Mouse (Mus musculus): ENCODE data around the gene Col23a1. TPM values are rescaled to one million over a fixed set of nuclear protein-coding genes. Genes with fewer than 3 reads are reported as not detected.
"Not testable (repeated sequence)": the region's sequence is repeated elsewhere in the genome, so short reads cannot be mapped to it uniquely, and the experiment has no call there.

Col23a1 gene
- polyA plus RNA-seq, 1 experiment from 2014 or later: 19.2 TPM

- H3K4me1 ChIP-seq (replicated peaks); H3K9ac ChIP-seq; H3K4me3 ChIP-seq (replicated peaks); H3K27ac ChIP-seq; H3K4me2 ChIP-seq (replicated peaks); H3K9me3 ChIP-seq; H3K27me3 ChIP-seq (replicated peaks); ATAC-seq; H3K36me3 ChIP-seq: not testable (repeated sequence)
- 96% methylated on average over 9 of the region's 9 CpGs for WGBS
These were observed 69.3 kb downstream of the Col23a1 start for GRCm38 (mm10) chr11:51358981-51359380.

- no peak overlapping the region for H3K27ac ChIP-seq
- WGBS: 77% methylated on average over 5 of the region's 5 CpGs
- no peak overlapping the region for H3K4me3 ChIP-seq (replicated peaks)
These were observed 74.6 kb downstream of the Col23a1 start for GRCm38 (mm10) chr11:51364353-51364752.

GRCm38 (mm10) chr11:51367334-51367733 is 77.6 kb downstream of the Col23a1 start:
- H3K4me2 ChIP-seq (replicated peaks): no peak overlapping the region
- H3K27ac ChIP-seq: no peak overlapping the region
- H3K36me3 ChIP-seq: no peaks in the 10 kb centered on the region
- ATAC-seq: no peak
- 78% methylated on average over 5 of the region's 5 CpGs for WGBS
- no peaks in the 10 kb centered on the region; the same call in 1 of the 2 replicates for H3K4me1 ChIP-seq (replicated peaks)
- H3K9ac ChIP-seq: no peak overlapping the region
- no peaks in the 10 kb centered on the region for H3K27me3 ChIP-seq (replicated peaks)
- H3K4me3 ChIP-seq (replicated peaks): no peak overlapping the region
- no peaks in the 10 kb centered on the region for H3K9me3 ChIP-seq

More at GRCm38 (mm10) chr11:51364353-51364752, 74.6 kb downstream of the Col23a1 start:
- Histone ChIP-seq H3K9ac (no peak overlapping the region), H3K36me3 (no peaks in the 10 kb centered on the region), H3K27me3 (replicated peaks) (no peaks in the 10 kb centered on the region), H3K4me1 (replicated peaks) (no peaks in the 10 kb centered on the region), H3K9me3 (no peaks in the 10 kb centered on the region), H3K4me2 (replicated peaks) (no peak overlapping the region)
- no peak for ATAC-seq

GRCm38 (mm10) chr11:51370273-51370672 is 80.6 kb downstream of the Col23a1 start:
- H3K4me2 ChIP-seq (replicated peaks): no peak overlapping the region
- H3K4me3 ChIP-seq (replicated peaks): no peak overlapping the region
- H3K27ac ChIP-seq: no peak overlapping the region
- H3K36me3 ChIP-seq: no peaks in the 10 kb centered on the region
- H3K9ac ChIP-seq: no peak overlapping the region
- WGBS: 46% methylated on average over 4 of the region's 4 CpGs
- no peaks in the 10 kb centered on the region for H3K27me3 ChIP-seq (replicated peaks)
- H3K4me1 ChIP-seq (replicated peaks): no peaks in the 10 kb centered on the region; the same call in 1 of the 2 replicates
- H3K9me3 ChIP-seq: no peaks in the 10 kb centered on the region
- ATAC-seq: no peak

GRCm38 (mm10) chr11:51371321-51371720 is 81.6 kb downstream of the Col23a1 start:
- ATAC-seq: no peak
- WGBS: 59% methylated on average over 4 of the region's 4 CpGs
- no peak overlapping the region for H3K9ac ChIP-seq

GRCm38 (mm10) chr11:51371926-51372325 is 82.2 kb downstream of the Col23a1 start:
- 77% methylated on average over 1 of the region's 1 CpGs for WGBS
- Histone ChIP-seq H3K4me1 (replicated peaks) (no peaks in the 10 kb centered on the region; the same call in 1 of the 2 replicates), H3K9me3 (no peaks in the 10 kb centered on the region), H3K4me3 (replicated peaks) (no peak overlapping the region), H3K4me2 (replicated peaks) (no peak overlapping the region), H3K27me3 (replicated peaks) (no peaks in the 10 kb centered on the region), H3K36me3 (no peaks in the 10 kb centered on the region), H3K27ac (no peak overlapping the region), H3K9ac (no peak overlapping the region)
- ATAC-seq: no peak

More at GRCm38 (mm10) chr11:51371321-51371720, 81.6 kb downstream of the Col23a1 start:
- no peaks in the 10 kb centered on the region; the same call in 1 of the 2 replicates for H3K4me1 ChIP-seq (replicated peaks)
- no peak overlapping the region for H3K27ac ChIP-seq
- no peaks in the 10 kb centered on the region for H3K27me3 ChIP-seq (replicated peaks)
- H3K4me2 ChIP-seq (replicated peaks): no peak overlapping the region
- H3K4me3 ChIP-seq (replicated peaks): no peak overlapping the region
- H3K9me3 ChIP-seq: no peaks in the 10 kb centered on the region
- H3K36me3 ChIP-seq: no peaks in the 10 kb centered on the region

- no peak overlapping the region for H3K27ac ChIP-seq
- no peak overlapping the region for H3K9ac ChIP-seq
- H3K9me3 ChIP-seq: no peaks in the 10 kb centered on the region
- H3K4me2 ChIP-seq (replicated peaks): no peak overlapping the region
- H3K36me3 ChIP-seq: no peaks in the 10 kb centered on the region
- no peaks in the 10 kb centered on the region; the same call in 1 of the 2 replicates for H3K4me1 ChIP-seq (replicated peaks)
- no peak overlapping the region for H3K4me3 ChIP-seq (replicated peaks)
- ATAC-seq: no peak
- H3K27me3 ChIP-seq (replicated peaks): no peaks in the 10 kb centered on the region
- WGBS: 52% methylated on average over 5 of the region's 5 CpGs
These were observed 87.5 kb downstream of the Col23a1 start for GRCm38 (mm10) chr11:51377199-51377598.

GRCm38 (mm10) chr11:51388892-51389340 is 99.2 kb downstream of the Col23a1 start:
- peak; percentile 81 for ATAC-seq
- H3K4me1 ChIP-seq (replicated peaks): peaks cover 16% of the 10 kb centered on the region
- no peaks in the 10 kb centered on the region for H3K9me3 ChIP-seq
- H3K27ac ChIP-seq: no peak overlapping the region
- peak overlapping the region; percentile 19; the same call in 1 of the 2 replicates for H3K4me2 ChIP-seq (replicated peaks)
- H3K36me3 ChIP-seq: no peaks in the 10 kb centered on the region
- 0 out of 2 replicates have a peak overlapping the region, but pooled peaks have one; percentile 10 for H3K9ac ChIP-seq
- 24% methylated on average over 8 of the region's 8 CpGs for WGBS
- H3K4me3 ChIP-seq (replicated peaks): no peak overlapping the region
- no peaks in the 10 kb centered on the region for H3K27me3 ChIP-seq (replicated peaks)

- H3K9ac ChIP-seq: no peak overlapping the region
- H3K27me3 ChIP-seq (replicated peaks): no peaks in the 10 kb centered on the region
- no peaks in the 10 kb centered on the region for H3K36me3 ChIP-seq
- no peaks in the 10 kb centered on the region for H3K9me3 ChIP-seq
- H3K4me3 ChIP-seq (replicated peaks): no peak overlapping the region
- peak overlapping the region; percentile 31; the same call in 1 of the 2 replicates for H3K4me2 ChIP-seq (replicated peaks)
- peak overlapping the region; percentile 66 for H3K27ac ChIP-seq
- no peak for ATAC-seq
- 55% methylated on average over 10 of the region's 10 CpGs for WGBS
- H3K4me1 ChIP-seq (replicated peaks): peaks cover 16% of the 10 kb centered on the region
These were observed 100.0 kb downstream of the Col23a1 start for GRCm38 (mm10) chr11:51389763-51390162.

- H3K4me3 ChIP-seq (replicated peaks): no peak overlapping the region
- H3K36me3 ChIP-seq: no peaks in the 10 kb centered on the region
- H3K9me3 ChIP-seq: no peaks in the 10 kb centered on the region
- no peaks in the 10 kb centered on the region for H3K27me3 ChIP-seq (replicated peaks)
- no peak overlapping the region for H3K4me2 ChIP-seq (replicated peaks)
- no peak for ATAC-seq
- H3K4me1 ChIP-seq (replicated peaks): peaks cover 16% of the 10 kb centered on the region
- H3K9ac ChIP-seq: no peak overlapping the region
- peak overlapping the region; percentile 64 for H3K27ac ChIP-seq
- 40% methylated on average over 3 of the region's 3 CpGs for WGBS
These were observed 100.8 kb downstream of the Col23a1 start for GRCm38 (mm10) chr11:51390521-51390920.

- Histone ChIP-seq H3K36me3 (no peaks in the 10 kb centered on the region), H3K4me2 (replicated peaks) (no peak overlapping the region), H3K9me3 (no peaks in the 10 kb centered on the region), H3K27me3 (replicated peaks) (no peaks in the 10 kb centered on the region), H3K4me3 (replicated peaks) (no peak overlapping the region), H3K4me1 (replicated peaks) (peaks cover 16% of the 10 kb centered on the region), H3K9ac (no peak overlapping the region), H3K27ac (peak overlapping the region; percentile 64; the same call in 1 of the 2 replicates)
- WGBS: 48% methylated on average over 4 of the region's 4 CpGs
- peak; percentile 52; the same call in 1 of the 2 replicates for ATAC-seq
These were observed 101.8 kb downstream of the Col23a1 start for GRCm38 (mm10) chr11:51391548-51391947.

GRCm38 (mm10) chr11:51394301-51394865 is 104.7 kb downstream of the Col23a1 start:
- no peaks in the 10 kb centered on the region for H3K27me3 ChIP-seq (replicated peaks)
- H3K4me1 ChIP-seq (replicated peaks): peaks cover 12% of the 10 kb centered on the region; the same call in 1 of the 2 replicates
- no peak for ATAC-seq
- no peaks in the 10 kb centered on the region for H3K9me3 ChIP-seq
- no peak overlapping the region for H3K9ac ChIP-seq
- H3K4me3 ChIP-seq (replicated peaks): no peak overlapping the region
- no peak overlapping the region for H3K27ac ChIP-seq
- no peaks in the 10 kb centered on the region for H3K36me3 ChIP-seq
- WGBS: 56% methylated on average over 9 of the region's 9 CpGs
- no peak overlapping the region for H3K4me2 ChIP-seq (replicated peaks)

GRCm38 (mm10) chr11:51396451-51396850 is 106.7 kb downstream of the Col23a1 start:
- H3K27ac ChIP-seq: no peak overlapping the region
- H3K4me3 ChIP-seq (replicated peaks): no peak overlapping the region
- H3K36me3 ChIP-seq: no peaks in the 10 kb centered on the region
- H3K9me3 ChIP-seq: no peaks in the 10 kb centered on the region
- 73% methylated on average over 2 of the region's 2 CpGs for WGBS
- no peaks in the 10 kb centered on the region for H3K27me3 ChIP-seq (replicated peaks)
- H3K4me2 ChIP-seq (replicated peaks): no peak overlapping the region
- no peak overlapping the region for H3K9ac ChIP-seq
- 0 out of 2 replicates have a peak, but pooled peaks cover 4% of the 10 kb centered on the region for H3K4me1 ChIP-seq (replicated peaks)
- no peak for ATAC-seq
